Mouse (Mus musculus): ENCODE results near the gene Zic3. TPM values are rescaled to one million over a fixed set of nuclear protein-coding genes. Genes with fewer than 3 reads are reported as not detected.

The Zic3 gene
- not detected in 2 replicates for polyA plus RNA-seq (2012)

DNA sequence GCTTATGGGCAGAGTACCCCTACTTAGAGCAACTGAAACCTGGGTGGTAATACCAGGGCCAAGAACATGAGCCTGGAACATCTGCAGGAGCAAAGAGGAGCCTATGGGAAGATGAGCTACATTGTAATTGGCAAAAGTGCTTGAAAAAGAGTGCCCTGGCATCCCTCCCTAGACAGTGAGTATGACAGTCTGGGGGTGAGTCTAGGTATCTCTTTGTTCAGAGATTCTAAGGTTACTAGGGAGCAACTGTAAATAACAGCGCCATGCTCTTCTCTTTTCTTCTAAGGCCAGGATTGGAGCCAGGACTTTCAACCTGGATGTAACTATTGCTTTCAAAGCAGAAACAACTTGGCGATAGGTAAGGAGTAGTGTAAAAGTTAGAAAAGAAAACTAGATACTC is at the start of gene Zic3:
Gene Zic3, plus strand, starts transcription at position 301 of the 400 bp plus-strand sequence.

